Mouse (Mus musculus) stomach, postnatal 0 days (tissue): Measurements from ENCODE around the gene Ccdc148.

Source experiments
- CTCF ChIP-seq: IDR thresholded peaks from 2 replicates; pipeline ENCODE4 v1.5.1; 2016; ENCODE audit warnings: antibody characterized with exemption, low read depth, mild to moderate bottlenecking, moderate library complexity
- EP300 ChIP-seq: optimal IDR thresholded peaks from 2 replicates; pipeline ENCODE3; 2016; ENCODE audit warnings: antibody characterized with exemption

- no peak for TF ChIP-seq CTCF
- no peak for TF ChIP-seq EP300
Observed at GRCm38 (mm10) chr2:59202930-59203329, 42.4 kb upstream of the Ccdc148 start.
